Mouse (Mus musculus) megakaryocyte, adult 5-6 weeks (primary cell): ENCODE results near the gene Plekhg3. TPM values are rescaled to one million over a fixed set of nuclear protein-coding genes. Genes with fewer than 3 reads are reported as not detected.
A peak's percentile ranks its signal among the peaks of the same experiment; 100 is the strongest.

Source experiments
- ATAC-seq: 2 replicates; pipeline ENCODE4 v1.8.0; 2016; ENCODE audit warnings: mild to moderate bottlenecking, inconsistent platforms; ENCODE audit not compliant: poor library complexity, severe bottlenecking
- total RNA-seq, 2 experiments: library from RNA; stranded (forward) in 1 of 2; stranded (reverse) in 1 of 2; fragments of 153-499, 151-499 nt in 1 of 2; fragments of 221-1000, 200-1000 nt in 1 of 2; gene quantifications; 2 replicates each; pipeline versions ENCODE4 v1.2.3 to v1.2.4; 2015 to 2017

Gene Plekhg3
- total RNA-seq, 2 experiments from 2014 or later, result 44.3 to 46.6 TPM

GRCm38 (mm10) chr12:76548082-76548423 lies 17.4 kb downstream of the Plekhg3 start:
- peak; percentile 44 for ATAC-seq

GRCm38 (mm10) chr12:76549203-76549602 lies 18.5 kb downstream of the Plekhg3 start:
- ATAC-seq, result no peak

GRCm38 (mm10) chr12:76552321-76552720 lies 21.6 kb downstream of the Plekhg3 start:
- ATAC-seq, result peak; percentile 35

- ATAC-seq, result peak; percentile 83
Observed at GRCm38 (mm10) chr12:76552958-76553357, 22.3 kb downstream of the Plekhg3 start.

GRCm38 (mm10) chr12:76553917-76554316 lies 23.2 kb downstream of the Plekhg3 start:
- ATAC-seq, result no peak

- no peak for ATAC-seq
Observed at GRCm38 (mm10) chr12:76554392-76554791, 23.7 kb downstream of the Plekhg3 start.

GRCm38 (mm10) chr12:76554871-76555386 lies 24.2 kb downstream of the Plekhg3 start:
- no peak for ATAC-seq

- ATAC-seq, result no peak
Observed at GRCm38 (mm10) chr12:76556187-76556586, 25.5 kb downstream of the Plekhg3 start.

- ATAC-seq, result no peak
Observed at GRCm38 (mm10) chr12:76556745-76557389, 26.2 kb downstream of the Plekhg3 start.

- no peak for ATAC-seq
Observed at GRCm38 (mm10) chr12:76558206-76558605, 27.5 kb downstream of the Plekhg3 start.

GRCm38 (mm10) chr12:76562196-76562595 lies 31.5 kb downstream of the Plekhg3 start:
- no peak for ATAC-seq

- ATAC-seq, result no peak
Observed at GRCm38 (mm10) chr12:76566284-76566683, 35.6 kb downstream of the Plekhg3 start.

- ATAC-seq, result no peak
Observed at GRCm38 (mm10) chr12:76570221-76570940, 39.7 kb downstream of the Plekhg3 start.

GRCm38 (mm10) chr12:76571266-76571665 lies 40.6 kb downstream of the Plekhg3 start:
- ATAC-seq, result no peak

GRCm38 (mm10) chr12:76572261-76573251 lies 41.9 kb downstream of the Plekhg3 start:
- ATAC-seq, result no peak

GRCm38 (mm10) chr12:76573381-76573780 lies 42.7 kb downstream of the Plekhg3 start:
- ATAC-seq, result no peak

- no peak for ATAC-seq
Observed at GRCm38 (mm10) chr12:76574815-76575214, 44.1 kb downstream of the Plekhg3 start.

- ATAC-seq, result no peak
Observed at GRCm38 (mm10) chr12:76576061-76576460, 45.4 kb downstream of the Plekhg3 start.

- no peak for ATAC-seq
Observed at GRCm38 (mm10) chr12:76576806-76577205, 46.1 kb downstream of the Plekhg3 start.

- 0 out of 2 replicates have a peak, but pooled peaks have one; percentile 9 for ATAC-seq
Observed at GRCm38 (mm10) chr12:76577858-76578257, 47.2 kb downstream of the Plekhg3 start.

- no peak for ATAC-seq
Observed at GRCm38 (mm10) chr12:76578465-76578864, 47.8 kb downstream of the Plekhg3 start.
